Mouse (Mus musculus) cerebellum, adult 2 months (tissue): Measurements from ENCODE around the gene Zswim4.

Source experiments
- CTCF ChIP-seq: fragments of 200-500 bp; IDR thresholded peaks from 2 replicates; pipeline ENCODE4 v1.5.1; 2011; ENCODE audit warnings: low read depth, mild to moderate bottlenecking, control low read depth, low read length, moderate library complexity, borderline replicate concordance; ENCODE audit not compliant: insufficient read depth
- POLR2A ChIP-seq: fragments of 200-500 bp; IDR thresholded peaks from 2 replicates; pipeline ENCODE4 v1.6.1; 2011; ENCODE audit warnings: low read length, control low read depth, borderline replicate concordance; ENCODE audit not compliant: insufficient read depth

DNA sequence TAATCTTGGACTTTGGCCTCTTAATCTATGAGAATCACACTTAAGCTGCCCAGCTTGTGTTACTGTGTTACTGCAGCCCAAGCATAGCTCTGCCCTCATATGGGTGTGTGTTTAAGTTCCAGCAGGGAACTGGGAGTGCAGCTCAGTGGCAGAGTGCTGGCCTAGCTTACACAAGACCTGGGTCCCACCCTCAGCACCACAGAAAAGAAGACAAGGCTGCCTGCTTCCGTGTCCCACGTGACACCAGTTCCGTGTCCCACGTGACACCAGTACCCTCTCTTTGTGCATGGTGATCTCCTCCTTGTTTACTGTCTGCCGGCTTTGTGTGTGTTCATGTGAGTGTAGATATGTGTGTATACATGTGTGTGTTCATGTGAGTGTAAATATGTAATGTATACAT, 18.7 kb downstream of the Zswim4 start:
- TF ChIP-seq CTCF (no peak), POLR2A (no peak)
